Mouse (Mus musculus): ENCODE results near the gene Lce3a. TPM values are rescaled to one million over a fixed set of nuclear protein-coding genes. Genes with fewer than 3 reads are reported as not detected.

Gene Lce3a
- not detected in 2 replicates for polyA plus RNA-seq (2012; rRNA removed)

DNA sequence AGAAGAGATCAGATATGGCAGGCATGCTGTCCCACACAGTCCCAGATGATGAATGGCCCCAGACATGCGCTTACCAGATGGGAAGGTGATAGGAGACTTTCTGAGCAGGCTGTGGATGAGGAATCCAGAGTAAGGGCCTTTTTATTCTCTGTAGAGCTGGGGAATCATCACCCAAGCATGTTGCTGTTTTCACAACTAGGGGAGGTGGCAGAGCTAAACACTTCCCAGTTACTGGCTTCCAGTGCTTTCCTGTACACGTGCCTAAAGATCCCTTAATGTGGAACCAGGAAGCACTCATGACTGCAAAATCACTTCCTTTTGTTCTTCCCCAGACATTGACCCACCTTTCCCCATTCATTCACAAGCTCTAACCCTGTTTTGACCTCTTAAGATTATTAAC is at the start of gene Lce3a:
Lce3a (minus strand) TSS at position 101 of the 400 bp plus-strand sequence.

DNA sequence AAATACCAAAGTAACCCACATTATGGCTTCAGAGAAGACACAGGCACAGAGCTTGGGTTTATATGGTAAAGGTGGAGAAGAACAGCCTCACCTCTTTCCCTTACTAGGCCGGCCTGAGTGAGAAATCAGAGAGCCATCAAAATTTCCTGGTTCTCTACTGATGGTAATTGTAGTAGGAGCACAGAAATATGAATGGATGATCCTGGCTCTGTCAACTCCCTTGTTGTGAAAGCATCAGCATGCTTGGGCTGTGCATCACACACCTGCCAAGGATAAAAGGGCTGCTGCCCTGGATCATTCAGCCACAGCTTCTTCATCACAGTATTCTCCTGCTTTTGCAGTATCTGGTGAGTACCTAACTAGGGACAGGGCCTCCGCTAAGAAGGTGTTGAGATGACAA is 40.7 kb upstream of the Lce3a start, which contains the start of gene Lce3e:
Lce3e (plus strand) TSS at position 301 of the 400 bp plus-strand sequence.

DNA sequence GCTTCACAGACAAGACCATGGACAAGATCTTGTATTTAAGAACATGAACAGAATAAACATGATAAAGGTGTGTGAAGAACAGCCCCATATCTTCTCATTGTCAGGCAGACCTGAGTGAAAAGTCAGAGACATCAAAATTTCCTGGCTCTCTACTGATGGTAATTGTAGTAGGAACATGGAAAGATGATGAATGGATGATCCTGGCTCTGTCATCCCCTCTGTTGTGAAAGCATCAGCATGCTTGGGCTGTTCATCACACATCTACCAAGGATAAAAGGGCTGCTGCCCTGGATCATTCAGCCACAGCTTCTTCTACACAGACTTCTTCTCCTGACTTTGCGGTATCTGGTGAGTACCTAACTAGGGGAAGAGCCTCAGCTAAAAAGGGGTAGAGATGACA is 31.1 kb upstream of the Lce3a start, which contains the start of gene Lce3d:
Lce3d (plus strand) TSS at position 301 of the 400 bp plus-strand sequence.

DNA sequence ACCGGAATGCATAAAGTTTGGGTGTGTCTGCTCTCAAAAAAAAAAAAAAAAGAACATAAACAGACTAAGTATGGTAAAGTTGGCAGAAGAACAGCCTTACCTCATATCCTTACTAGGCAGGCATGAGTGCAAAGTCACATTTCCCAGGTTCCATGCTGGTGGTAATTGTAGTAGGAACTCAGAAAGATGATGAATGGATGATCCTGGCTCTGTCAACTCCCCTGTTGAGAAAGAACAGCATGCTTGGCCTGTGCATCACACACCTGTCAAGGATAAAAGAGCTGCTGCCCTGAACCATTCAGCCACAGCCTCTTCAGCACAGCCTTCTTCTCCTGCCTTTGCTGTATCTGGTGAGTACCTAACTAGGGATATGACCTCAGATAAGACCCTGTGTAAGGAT is 18.2 kb upstream of the Lce3a start, which contains the start of gene Lce3c:
Lce3c (plus strand) TSS at position 301 of the 400 bp plus-strand sequence.

DNA sequence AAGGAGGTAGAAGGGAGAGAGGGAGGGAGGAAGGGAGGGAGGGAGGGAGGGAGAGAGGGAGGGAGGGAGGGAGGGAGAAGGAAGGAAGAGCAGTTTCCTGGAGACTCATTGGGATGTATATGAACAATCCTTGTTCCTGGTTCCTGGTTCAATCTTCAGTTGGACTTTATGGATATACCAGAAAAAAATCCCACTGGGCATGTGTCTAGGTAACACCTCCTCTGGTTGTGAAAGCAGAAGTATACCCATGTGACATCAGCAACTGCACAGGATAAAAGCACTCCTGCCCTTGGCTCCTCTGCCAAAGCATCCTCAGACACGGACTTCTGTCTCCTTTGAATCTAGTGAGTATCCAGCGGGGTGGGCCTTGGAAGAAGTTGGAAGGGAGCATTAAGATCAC is 6.6 kb upstream of the Lce3a start, which contains the start of gene Lce3b:
Lce3b (plus strand) TSS at position 301 of the 400 bp plus-strand sequence.

Other genes with a start within 250 kb of the Lce3a start
- gene Lce1c, start 247.0 kb downstream of the Lce3a start, polyA plus RNA-seq (2012; rRNA removed): not detected in 2 replicates
- gene Lce1d, start 239.0 kb downstream of the Lce3a start, polyA plus RNA-seq (2012; rRNA removed): not detected in 2 replicates
- not detected in 2 replicates for gene Lce1e, start 217.2 kb downstream of the Lce3a start, polyA plus RNA-seq (2012; rRNA removed)
- not detected in 2 replicates for gene Lce1f, start 205.9 kb downstream of the Lce3a start, polyA plus RNA-seq (2012; rRNA removed)
- gene Gm38119, start 187.1 kb downstream of the Lce3a start, polyA plus RNA-seq (2012; rRNA removed): not detected in 2 replicates
- not detected in 2 replicates for gene Lce1g, start 173.9 kb downstream of the Lce3a start, polyA plus RNA-seq (2012; rRNA removed)
- not detected in 2 replicates for gene Lce1h, start 161.2 kb downstream of the Lce3a start, polyA plus RNA-seq (2012; rRNA removed)
- gene Lce1i, start 147.3 kb downstream of the Lce3a start, polyA plus RNA-seq (2012; rRNA removed): not detected in 2 replicates
- gene Lce1j, start 135.7 kb downstream of the Lce3a start, polyA plus RNA-seq (2012; rRNA removed): not detected in 2 replicates
- gene Lce1k, start 118.3 kb downstream of the Lce3a start, polyA plus RNA-seq (2012; rRNA removed): not detected in 2 replicates
- gene Kprp, start 99.0 kb downstream of the Lce3a start, polyA plus RNA-seq (2012; rRNA removed): not detected in 2 replicates
- gene Lce1l, start 74.9 kb downstream of the Lce3a start, polyA plus RNA-seq (2012; rRNA removed): not detected in 2 replicates
- gene 2310050C09Rik, start 56.0 kb downstream of the Lce3a start, polyA plus RNA-seq (2012; rRNA removed): not detected in 2 replicates
- gene Lce3b, start 6.7 kb upstream of the Lce3a start, polyA plus RNA-seq (2012; rRNA removed): not detected in 2 replicates
- gene Lce3c, start 18.3 kb upstream of the Lce3a start, polyA plus RNA-seq (2012; rRNA removed): not detected in 2 replicates
- gene Lce3d, start 31.2 kb upstream of the Lce3a start, polyA plus RNA-seq (2012; rRNA removed): not detected in 2 replicates
- not detected in 2 replicates for gene Lce3e, start 40.8 kb upstream of the Lce3a start, polyA plus RNA-seq (2012; rRNA removed)
- gene Lce3f, start 66.0 kb upstream of the Lce3a start, polyA plus RNA-seq (2012; rRNA removed): not detected in 2 replicates
- 0.37 and 0.51 TPM in 2 replicates for gene Crct1, start 89.5 kb upstream of the Lce3a start, polyA plus RNA-seq (2012; rRNA removed)
- gene Lce1m, start 92.8 kb upstream of the Lce3a start, polyA plus RNA-seq (2012; rRNA removed): not detected in 2 replicates
- not detected in 2 replicates for gene Gm4858, start 142.6 kb upstream of the Lce3a start, polyA plus RNA-seq (2012; rRNA removed)
- not detected in 2 replicates for gene Crnn, start 218.6 kb upstream of the Lce3a start, polyA plus RNA-seq (2012; rRNA removed)

All from central nervous system, embryonic 14 days (tissue).